Mouse (Mus musculus) cortical plate, adult 2 months (tissue): ENCODE results near the gene Cpb2.

Experiments used
- CTCF ChIP-seq: fragments of 200-500 bp; IDR thresholded peaks from 2 replicates; pipeline ENCODE4 v1.5.1; 2011; ENCODE audit warnings: mild to moderate bottlenecking, control low read depth, low read length; ENCODE audit not compliant: insufficient read depth; ENCODE audit errors: extremely low read depth
- POLR2A ChIP-seq: fragments of 200-500 bp; IDR thresholded peaks from 2 replicates; pipeline ENCODE4 v1.6.1; 2011; ENCODE audit warnings: mild to moderate bottlenecking, low read length, control low read depth; ENCODE audit not compliant: insufficient read depth; ENCODE audit errors: extremely low read depth

DNA sequence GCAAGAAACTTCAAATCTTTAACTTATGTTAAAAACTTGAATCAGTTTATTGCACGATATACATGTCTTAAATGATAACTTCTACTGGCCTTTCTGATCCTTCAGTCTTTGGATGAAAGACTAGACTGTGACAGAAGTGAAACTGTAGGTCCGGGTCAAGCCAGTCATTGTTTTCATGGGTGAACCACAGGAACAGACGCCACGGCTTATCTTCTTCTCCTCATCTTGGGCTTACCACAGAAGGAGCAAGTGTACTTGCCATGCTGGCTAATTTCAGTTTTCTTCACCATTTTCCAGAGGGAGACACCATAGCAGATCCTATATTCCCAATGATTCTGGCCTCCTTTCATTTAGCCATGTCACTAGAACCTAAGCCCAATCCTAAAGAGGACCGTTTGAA is 78.2 kb downstream of the Cpb2 start:
- TF ChIP-seq POLR2A (no peak), CTCF (no peak)
